Mouse (Mus musculus): ENCODE measurements around the gene Sema3a.
"Not testable (repeated sequence)": the region's sequence is repeated elsewhere in the genome, so short reads cannot be mapped to it uniquely, and the experiment has no call there.

Gene Sema3a

DNA sequence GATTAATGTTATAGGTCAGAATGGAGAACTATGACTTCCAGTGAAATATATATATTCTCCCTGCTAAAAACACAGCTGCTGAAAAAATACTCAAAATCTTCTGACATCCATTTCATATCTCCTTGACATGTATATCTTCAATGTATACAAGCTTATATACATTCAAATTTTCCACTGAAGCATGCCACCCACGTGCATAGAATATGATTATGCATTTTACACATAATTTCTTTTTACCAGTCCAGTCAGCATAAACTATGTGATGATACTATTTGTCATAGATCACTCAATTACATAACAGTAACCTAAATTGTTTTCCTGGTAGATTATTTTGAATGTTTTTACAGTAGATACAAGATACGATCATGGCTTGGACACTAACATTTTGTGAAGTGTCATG, 306.6 kb downstream of the Sema3a start:
- DNase-seq: no peak

DNA sequence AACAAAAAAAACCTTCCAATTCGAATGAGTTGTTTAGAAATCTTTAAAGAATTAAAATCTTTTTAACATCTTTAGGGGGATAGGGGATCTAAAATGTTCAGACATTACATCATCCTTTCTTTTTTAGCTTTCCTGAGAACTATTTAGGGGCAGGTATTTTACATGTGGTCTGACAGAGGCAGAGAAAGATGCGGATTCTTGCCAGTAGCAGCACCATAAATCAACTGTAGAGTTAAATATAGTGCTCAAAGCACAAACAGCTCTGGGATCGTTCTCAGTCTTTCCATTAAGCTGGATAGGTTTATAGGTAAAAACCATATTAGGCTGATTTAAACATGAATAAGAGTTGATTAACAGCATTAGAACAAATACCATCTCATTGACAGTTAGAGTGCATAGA, 307.4 kb downstream of the Sema3a start:
- no peak for DNase-seq

DNA sequence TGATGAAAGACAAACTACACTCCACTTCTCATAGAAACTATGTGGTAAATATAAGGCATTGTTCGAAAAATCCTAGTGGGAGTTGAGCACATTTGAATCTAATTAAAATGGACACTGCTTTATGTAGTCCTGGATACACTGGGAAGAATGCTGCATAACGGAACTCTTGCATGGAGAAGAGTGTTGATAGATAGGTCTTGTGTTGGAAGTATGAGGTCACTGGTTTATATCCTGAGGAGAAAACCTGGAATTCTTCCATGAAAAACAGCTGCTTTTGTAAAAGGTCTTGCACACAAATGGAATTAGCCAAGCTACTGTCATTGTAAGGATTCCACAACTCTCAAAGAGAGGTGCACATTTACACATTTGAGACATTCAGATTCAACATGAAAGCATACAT, 308.1 kb downstream of the Sema3a start:
- DNase-seq: no peak

DNA sequence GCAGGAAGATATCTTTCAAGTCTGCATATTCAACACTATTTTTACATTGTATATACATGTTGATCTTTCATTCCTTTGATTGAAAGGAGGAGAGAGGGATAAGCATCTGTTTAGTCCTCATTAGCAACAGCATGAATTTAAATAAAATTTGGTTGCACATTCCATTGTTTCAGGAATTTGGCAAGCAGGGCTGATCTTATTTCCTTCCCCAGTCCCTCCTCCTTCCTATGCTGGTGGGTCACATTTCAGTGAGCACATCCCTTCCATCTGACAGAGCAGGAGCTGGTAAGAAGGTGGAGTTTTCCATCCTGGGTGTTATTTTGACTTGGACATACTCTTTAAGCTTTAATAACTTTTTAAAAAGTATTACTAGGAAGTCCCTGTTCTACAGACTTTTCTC, 315.9 kb downstream of the Sema3a start:
- DNase-seq: no peak

DNA sequence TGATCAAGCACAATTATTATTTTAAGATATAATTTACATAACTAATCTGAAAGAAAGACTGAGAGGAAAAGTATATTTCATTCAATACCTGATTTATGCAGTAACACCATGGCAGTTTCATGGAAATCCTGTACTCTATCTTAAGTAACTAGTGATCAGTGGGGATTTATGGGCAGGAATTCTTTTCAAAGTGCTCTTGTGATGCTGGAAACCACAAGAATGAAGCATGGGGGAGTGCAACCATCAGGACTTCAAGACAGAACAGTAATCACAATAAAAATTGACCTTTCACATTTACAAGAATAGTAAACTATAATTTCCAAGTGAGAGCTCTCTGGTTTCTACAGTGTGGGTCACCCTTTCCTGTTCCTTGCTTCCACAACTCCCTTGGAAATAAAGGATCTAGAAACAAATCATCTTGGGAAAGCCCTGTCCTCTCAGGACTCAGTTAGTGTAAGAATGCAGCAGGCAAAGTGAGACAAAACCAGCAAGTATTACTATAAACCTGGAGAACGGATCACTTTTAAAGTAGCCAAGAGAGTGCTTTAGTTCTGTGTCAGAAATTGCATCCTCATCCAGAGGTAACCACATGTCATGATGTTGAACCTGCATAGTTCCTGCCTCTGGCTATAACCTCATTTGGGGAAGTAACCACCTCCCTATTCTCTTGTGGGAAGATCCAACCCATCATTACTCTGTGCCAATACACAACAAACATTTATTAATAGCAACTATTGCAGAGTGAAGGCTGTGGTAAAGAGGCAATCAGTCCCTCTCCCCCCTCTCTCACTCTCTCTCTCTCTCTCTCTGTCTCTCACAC, 335.2 kb downstream of the Sema3a start:
- DNase-seq: no peak

DNA sequence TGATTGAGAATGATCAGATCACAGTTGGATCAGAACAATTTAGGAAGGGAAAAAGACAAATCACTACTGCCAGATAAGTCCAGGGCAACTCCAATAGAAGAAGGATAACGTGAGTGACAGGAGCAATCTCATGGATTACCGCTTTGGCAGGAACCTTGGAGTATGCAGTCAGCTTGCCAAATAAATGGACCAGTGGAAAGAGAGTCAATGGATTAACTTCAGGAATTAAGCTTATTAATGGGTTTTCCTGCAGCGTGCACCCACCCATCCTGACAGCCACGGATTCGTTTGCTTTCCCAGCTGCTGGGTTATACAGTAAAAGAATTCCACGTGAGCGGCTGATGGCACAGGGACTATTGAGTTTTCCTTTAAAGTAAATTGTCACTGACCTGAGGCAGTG, 343.6 kb downstream of the Sema3a start:
- no peak for DNase-seq

DNA sequence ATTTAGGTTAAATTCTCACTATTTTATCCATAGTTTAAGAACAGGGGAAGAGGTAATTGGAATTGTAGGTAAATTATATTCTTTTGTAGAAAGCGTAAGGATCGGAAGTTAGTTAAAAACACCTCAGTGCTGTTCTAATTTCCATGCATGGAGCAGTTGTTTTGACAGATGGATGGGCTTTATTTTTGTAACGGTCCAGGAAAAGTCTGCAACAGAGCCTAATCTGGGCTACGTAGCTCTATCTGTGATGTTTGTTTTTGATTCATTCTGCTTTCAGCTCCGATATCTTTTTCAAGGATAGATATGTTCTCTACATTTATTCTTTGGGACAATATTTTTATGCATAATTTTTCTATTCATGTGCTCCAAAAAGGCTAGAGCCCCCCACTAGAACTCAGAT, 344.2 kb downstream of the Sema3a start:
- DNase-seq: no peak

DNA sequence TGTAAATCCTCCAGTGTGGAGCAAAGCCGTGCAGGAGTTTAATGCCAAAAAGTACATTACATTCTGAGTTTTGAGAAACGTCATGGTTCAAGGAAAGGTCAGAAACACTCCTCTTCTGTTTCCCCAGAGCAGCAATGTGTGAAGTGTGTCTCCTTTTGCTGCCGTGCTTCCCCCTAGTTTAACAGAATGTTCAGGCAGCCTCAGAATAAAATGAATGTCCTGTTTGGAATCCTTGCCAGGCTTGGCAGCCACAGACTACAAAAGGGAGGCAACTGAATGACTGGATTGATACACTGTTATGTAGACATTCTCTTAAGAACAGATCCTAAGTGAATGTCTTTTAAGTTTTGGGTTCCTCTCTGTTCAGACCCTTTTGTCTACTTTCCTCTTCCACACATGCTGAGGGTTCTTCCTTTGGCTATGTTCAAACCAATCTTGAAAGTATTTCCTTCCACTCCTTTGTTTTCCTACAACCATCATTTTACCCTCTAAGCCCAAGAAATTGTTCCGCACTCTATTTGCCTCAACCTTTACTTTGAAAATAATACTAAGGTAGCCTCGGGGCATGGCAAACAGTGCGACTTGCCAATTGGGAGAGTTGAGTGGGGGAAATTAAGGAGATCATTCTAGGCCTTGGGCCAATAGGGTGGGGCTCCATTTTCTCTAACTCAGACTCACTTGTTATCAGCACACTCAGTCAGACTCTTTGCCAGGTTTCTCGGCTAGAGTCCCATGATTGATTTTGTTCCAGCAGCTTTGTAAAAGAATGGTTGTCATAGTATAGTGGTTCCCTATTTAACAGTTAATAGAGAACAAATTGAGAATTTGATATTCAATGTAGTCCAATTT, 345.1 kb downstream of the Sema3a start:
- DNase-seq: no peak

DNA sequence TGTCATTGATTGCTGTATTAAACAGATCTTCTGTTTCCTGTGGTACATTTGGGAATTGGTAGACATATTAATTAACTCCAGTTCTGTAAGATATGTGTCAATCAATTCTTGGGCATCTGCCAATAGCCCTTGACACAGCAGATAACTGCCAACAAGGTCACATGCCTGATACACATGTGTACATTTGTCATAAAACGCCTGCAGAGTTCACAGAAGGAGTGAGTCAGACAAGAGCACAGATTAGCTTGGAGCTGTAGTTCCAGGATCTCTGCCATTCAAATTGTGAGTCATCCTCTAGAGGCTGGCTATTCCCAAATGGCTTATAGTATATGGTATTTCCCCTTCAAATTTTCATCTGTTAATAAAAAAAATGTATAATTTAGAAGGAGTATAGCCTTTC, 352.4 kb downstream of the Sema3a start:
- DNase-seq: no peak

DNA sequence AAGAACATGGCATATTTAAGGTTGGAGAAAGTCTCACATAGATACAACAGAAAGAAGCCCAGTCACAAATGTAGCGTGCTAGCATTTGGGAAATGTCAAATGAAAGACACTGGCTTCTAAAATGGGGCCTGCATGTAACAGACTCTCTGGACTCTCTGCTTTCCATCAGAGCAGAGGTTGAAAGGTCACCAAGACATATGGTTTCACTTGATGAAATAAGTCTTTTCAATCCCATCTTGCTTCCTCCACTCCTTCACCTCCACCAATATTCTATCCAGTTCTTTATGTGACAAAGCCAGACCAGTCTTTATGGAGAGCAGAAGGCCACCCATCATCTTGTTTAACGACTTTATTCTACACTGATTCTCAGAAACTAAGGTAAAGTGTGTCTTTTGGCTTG, 363.5 kb downstream of the Sema3a start:
- DNase-seq: no peak

DNA sequence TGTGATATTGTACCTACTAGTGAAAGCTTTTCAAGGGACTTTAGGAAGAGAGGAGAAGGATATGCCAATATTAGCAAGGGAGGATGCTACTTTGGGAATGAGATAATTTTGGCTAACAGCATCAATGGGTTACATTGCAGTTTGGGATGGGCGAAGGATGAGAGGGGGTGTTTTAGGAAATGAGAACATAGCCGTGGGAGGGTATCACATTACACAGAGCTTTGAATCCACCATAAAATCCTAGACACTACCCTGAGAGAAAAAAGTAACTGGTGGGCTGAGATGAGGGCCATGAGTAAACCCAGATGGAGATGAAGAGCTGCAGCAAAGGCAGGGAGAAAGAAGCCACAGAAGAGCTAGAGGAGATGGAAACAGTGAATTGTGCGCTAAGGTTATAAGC, 370.8 kb downstream of the Sema3a start:
- DNase-seq: not testable (repeated sequence)

DNA sequence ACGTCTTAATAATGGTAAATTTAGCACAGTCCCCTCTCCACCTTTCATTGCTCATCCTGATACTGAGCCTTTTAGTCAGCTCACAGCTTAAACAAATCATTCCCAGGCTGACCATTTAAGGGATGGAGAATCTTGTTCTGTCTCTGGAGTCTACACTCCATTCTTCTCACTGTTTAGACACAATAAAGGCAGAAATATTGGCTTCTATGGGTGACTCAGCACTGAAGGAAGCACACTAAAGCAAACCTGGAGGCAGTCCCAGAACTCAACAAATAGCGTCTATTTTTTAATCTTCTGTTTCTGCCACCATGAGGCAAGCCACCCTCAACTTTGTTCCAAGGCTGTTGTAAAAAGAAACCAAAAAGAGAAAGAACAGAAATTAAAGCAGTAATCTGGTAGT, 374.6 kb downstream of the Sema3a start:
- no peak for DNase-seq

DNA sequence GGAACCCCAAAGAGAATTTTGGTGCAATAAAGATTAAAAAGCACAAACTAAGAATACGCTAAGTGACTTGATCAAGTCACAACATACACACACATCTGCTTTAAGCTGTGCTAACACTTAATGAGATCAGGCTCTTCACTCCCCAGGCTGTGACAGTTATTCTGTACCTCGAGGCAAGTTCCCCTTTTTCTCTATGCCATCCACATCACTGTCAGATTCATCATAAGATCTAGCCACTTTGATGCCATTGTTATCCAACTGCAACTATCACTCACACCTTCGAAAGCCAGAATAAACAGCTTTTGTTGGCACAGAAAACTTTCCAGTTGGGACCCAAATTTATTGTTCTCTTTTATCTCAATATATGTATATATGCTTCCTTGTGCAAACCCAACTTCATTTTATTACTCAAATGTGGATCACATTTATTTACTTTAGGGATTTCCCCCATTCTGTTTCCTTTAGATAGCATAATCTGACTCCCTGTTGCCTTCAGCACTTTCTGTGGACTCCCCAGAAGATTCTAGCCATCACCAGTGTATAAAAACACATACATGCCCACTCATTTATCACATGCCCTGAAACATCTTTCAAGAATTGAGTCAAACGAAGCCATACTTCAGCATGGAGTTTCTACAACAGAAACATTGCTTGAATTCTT, 380.8 kb downstream of the Sema3a start:
- no peak for DNase-seq

DNA sequence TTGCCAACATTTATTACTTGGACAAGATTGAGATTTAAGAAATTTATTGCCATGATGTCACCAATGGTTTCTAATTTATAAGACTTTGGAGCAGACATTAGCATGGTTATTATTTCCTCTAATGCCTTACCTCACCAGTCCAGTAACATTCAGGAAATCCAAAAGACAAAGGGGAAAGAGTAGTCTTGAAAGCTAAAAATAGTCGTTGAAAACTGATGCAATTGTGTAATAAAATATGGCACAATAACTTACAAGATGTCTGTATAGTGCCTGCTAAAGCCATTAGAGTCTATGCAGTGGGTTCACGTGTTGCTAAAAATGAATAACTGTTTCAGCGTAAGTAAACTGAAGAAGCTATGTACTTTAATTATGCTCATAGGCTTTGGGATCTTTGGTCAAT, 383.9 kb downstream of the Sema3a start:
- no peak for DNase-seq

DNA sequence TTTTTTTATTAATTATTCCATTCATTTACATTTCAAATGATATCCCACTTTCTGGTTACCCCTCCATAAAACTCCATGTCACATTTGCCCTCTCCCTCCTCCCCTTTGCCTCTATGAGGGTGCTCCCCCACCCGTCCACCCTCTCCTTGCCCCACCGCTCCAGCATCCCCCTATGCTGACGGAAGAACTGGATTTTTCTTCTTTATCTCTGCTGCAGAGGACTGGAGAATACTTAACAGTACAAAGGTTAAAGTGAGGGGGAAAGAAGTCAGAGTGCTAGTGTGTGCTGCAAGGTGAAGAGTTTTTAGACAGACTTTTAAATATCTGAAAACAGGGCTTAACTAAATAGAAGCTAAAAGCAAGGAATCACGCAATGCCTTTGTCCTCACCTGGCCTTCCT, 391.8 kb downstream of the Sema3a start:
- no peak for DNase-seq

DNA sequence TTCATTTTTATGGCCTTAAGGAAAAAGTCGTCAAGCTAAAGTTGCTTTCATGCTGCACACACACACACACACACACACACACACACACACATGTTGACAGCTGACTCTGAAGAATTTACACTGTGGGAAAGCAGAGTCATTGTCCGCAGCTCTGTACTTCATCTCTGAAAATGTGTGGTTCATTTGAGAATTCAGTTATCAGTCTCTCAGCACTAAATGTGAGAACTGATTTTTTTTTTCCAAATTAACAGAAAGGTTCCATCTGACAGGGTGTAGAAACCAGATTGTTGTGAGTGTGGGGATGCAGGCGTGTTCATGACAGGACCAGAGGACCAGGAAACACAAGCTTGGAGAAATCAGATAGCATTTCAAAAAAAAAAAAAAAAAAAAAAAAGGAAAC, 400.4 kb downstream of the Sema3a start:
- no peak for DNase-seq

DNA sequence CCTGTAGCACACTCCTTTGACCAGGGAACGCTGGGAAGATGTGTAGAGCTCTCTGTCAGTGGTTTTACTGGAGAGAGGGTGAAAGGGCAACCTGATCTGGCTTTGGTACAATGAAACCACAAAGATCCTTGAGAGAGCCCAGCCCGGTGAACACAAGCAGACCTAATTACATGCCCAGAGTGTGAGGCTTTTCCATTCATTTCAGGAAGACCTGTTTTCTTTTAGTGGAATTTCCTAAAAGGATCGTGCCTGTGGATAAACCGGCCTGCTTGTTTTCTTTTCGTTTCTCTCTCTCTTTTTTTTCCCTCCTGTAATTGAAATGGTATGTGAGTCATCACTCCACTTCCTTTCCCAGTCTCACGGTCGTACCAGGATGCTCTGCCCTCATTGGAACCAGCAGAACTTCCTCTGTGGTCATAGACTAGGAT, 401.8 kb downstream of the Sema3a start:
- no peak for DNase-seq

DNA sequence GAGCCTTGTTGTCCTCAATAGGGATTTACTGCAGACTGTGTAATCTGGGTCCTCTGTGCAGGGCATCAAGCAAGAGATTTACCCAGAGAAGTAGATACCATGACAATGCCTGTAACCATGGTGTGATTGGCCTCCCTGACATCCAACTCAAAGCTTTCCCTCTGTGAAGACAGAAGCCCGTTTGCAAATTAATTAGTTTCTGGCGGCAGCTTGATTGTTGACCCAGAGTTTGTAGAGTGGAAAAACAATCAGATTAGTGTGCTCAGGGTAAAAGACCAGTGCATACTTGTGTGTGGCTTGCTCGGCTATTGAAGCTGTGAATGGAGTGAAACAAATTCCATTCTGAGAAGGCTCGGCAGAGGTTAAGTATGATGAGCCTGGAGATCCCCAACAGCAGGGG, 404.0 kb downstream of the Sema3a start:
- no peak for DNase-seq

DNA sequence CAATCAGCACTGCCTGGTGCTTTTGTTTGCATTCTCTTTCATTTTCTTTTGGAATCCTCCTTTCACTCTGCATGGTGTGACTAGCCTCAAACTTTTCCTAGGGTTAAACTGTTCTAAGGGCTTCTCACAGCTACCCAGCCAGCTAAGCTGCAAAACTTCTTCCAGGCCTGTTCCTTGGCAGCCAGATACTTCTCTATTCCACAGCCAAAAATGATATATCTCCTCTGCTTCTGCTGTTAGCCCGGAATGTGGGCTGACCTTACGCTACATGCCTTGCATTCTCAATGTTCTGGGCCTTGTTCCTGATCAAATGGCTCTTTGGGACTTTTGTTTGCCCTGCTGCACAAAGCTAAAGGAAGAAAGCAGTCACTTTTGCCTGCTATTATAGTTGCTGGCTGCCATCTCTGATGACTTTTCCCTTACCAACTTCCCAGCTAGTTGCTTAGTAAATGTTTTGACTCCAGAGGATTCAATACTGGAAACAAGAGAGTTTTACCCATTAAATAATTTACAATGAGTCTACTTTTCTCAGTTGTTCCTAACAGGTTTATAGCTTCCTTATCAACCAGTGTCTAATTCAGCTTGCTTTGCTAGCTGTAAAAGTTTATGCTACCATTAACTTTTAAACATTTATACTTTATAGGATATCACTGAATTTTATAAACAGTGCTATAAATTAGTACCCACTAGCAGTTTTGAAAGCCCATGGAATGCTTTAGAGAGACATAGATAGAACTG, 422.4 kb downstream of the Sema3a start:
- no peak for DNase-seq

DNA sequence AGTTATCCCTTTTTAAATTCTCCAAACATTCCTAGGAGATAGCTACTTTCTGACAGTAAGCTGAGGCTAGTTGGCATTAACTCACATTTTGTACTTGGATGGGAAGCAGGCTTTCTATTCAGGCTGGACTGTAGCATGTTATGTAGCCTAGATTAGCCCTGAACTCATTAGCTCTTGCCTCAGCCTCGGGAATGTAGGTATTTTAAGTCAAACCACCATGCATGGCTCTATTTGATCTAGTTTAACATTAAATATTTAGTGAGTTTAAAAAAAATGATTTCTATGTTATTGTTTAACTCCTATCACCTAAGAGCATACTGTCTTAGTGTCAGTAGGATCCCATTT, 423.0 kb downstream of the Sema3a start:
- DNase-seq: no peak

DNA sequence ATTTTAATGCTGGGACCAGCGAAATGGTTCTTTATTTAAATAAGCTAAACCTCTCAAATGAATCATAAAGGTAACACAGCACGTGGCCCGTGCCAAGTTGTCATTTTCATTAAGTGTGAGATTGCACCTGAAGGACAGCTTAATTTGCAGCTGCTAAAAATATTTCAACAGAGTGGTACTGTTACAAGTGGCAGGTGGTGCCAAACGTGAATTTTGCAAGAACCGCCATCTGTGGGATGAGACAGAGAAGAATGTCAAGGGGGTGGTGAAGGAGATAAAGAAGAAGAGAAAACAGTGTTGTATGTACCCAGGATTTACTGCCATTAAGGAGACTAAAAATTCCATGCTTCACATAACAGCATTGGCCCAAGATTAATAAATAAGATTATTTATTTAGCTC, 423.9 kb downstream of the Sema3a start:
- DNase-seq: no peak

DNA sequence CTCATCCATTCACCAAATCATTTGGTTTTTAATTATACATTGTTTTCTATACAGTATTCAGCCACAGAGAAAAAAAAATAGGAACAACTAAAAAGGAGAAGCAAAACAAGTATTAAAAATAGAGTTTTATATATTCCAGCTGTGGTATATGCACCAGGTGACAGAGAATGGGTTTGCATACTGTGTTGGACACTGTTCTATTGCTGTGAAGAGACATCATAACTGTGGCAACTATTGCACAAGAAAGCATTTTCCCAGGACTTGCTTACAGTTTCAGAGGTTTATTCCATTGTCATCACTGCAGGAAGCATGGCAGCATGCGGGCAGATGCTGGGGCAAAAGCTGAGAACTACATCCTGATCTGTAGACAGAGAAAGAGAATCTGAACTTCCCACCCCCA, 425.7 kb downstream of the Sema3a start:
- no peak for DNase-seq

DNA sequence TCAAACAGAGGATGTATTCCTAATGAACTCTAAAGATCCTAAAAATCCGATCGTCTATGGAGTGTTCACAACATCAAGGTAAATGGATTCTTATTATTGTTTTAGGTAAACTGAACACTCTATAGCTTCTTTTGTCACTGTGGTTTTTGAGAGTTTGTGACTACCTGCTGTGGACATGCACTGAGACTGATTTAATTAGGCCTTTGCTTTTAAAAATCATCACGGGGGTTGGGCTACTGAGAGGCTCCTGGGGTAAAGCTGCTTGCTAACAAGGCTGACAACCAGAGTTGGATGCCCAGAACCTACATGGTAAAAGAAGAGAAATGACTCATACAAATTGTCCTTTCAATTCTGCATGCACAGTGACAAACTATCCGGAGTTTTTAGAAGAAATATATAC, 432.0 kb downstream of the Sema3a start:
- no peak for DNase-seq

Data from thymus, postnatal 25 days (tissue).